Mouse (Mus musculus): ENCODE data around the gene Abca12. TPM values are rescaled to one million over a fixed set of nuclear protein-coding genes. Genes with fewer than 3 reads are reported as not detected.

The Abca12 gene
- not detected in 2 replicates for polyA plus RNA-seq (2015; fragmentation: Nextera tagmentation; extraction: Ambion mirVana)

DNA sequence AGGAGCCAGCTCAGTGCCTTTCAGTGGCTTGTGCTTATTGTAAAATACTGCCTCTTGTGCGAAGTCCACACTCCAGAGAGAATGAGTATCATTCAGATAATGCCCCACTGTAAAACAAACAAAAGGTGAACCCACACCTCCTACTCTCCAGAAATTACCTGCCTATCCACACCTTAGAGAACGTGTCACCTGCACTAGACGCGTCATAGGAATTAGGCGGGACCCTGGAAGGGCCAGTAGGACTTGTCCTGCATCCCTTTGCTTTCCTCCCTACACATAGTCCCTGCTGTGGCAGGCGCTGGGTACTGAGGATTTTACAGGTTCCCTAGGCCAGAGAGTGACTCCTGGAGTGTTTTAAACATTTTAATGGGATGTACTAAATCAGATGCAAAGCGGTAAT lies at the start of gene Abca12:
Abca12 (minus strand) TSS at position 101 of the 400 bp plus-strand sequence.
- Histone ChIP-seq H3K4me1 (replicated peaks) (no peaks in the 10 kb centered on the region), H3K4me2 (no peak within 1 kb of the TSS), H3K4me3 (replicated peaks) (no peak within 1 kb of the TSS), H3K27ac (no peak within 1 kb of the TSS), H3K36me3 (no peaks in the 10 kb centered on the region), H3K27me3 (no peaks in the 10 kb centered on the region), H3K9me3 (replicated peaks) (no peaks in the 10 kb centered on the region), H3K9ac (no peak within 1 kb of the TSS)
- no peak for ATAC-seq (ENCODE audit: low read depth)
- DNase-seq: no peak
- WGBS (ENCODE audit: insufficient replicate concordance): 63% methylated on average over 7 of the region's 7 CpGs

DNA sequence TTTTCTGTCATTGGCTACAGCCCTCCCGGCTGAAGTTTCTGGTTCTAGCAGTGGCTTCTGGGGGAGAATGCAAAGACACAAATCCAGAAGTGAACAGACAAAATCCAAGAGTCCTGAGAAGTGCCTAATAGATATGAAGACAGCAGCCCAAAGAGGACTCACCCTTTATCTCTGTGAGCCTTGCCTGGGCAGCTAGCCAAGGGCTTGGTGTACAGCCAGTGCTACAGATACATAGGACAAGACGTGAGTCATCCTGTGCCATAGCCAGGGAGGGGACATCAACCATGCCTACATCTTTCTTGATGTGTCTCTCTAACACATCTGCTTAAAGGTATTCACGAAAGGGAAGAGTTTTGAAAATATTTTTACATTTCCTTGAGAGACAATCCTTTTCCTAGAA lies 43.3 kb upstream of the Abca12 start:
- DNase-seq (no peak), ATAC-seq (ENCODE audit: low read depth) (no peak)
- no peak overlapping the region for H3K27ac ChIP-seq
- H3K36me3 ChIP-seq: no peaks in the 10 kb centered on the region
- no peak overlapping the region for H3K4me2 ChIP-seq
- WGBS (ENCODE audit: insufficient replicate concordance): 35% methylated on average over 3 of the region's 3 CpGs
- H3K9me3 ChIP-seq (replicated peaks): no peaks in the 10 kb centered on the region
- no peaks in the 10 kb centered on the region for H3K27me3 ChIP-seq
- no peak overlapping the region for H3K4me3 ChIP-seq (replicated peaks)
- H3K9ac ChIP-seq: no peak overlapping the region
- H3K4me1 ChIP-seq (replicated peaks): no peaks in the 10 kb centered on the region

DNA sequence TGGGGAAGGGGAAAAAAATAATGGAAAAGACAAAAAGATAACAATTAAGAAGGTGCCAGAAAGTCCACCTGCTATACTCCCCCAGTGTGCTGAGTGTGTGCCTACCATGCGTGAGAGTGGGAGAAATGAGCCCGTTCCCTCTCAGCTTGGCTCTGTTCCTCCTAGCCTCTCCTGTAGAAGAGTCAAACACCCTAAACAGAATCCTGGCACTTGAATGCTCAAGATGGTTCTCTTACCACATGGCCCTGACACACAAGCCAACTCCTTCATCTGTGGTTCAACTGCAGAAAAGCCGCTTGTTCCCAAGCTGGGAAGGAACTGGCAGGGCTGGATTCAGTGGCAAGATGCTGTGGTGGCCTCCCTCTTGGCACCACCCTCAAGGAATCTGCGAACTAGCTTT lies 32.7 kb upstream of the Abca12 start:
- WGBS (ENCODE audit: insufficient replicate concordance): 81% methylated on average over 4 of the region's 4 CpGs
- H3K9ac ChIP-seq: no peak overlapping the region
- no peak overlapping the region for H3K27ac ChIP-seq
- DNase-seq: no peak
- H3K4me3 ChIP-seq (replicated peaks): no peak overlapping the region
- no peak overlapping the region for H3K4me2 ChIP-seq
- ATAC-seq (ENCODE audit: low read depth): no peak
- H3K4me1 ChIP-seq (replicated peaks): no peaks in the 10 kb centered on the region
- no peaks in the 10 kb centered on the region for H3K27me3 ChIP-seq
- no peaks in the 10 kb centered on the region for H3K9me3 ChIP-seq (replicated peaks)
- H3K36me3 ChIP-seq: no peaks in the 10 kb centered on the region

DNA sequence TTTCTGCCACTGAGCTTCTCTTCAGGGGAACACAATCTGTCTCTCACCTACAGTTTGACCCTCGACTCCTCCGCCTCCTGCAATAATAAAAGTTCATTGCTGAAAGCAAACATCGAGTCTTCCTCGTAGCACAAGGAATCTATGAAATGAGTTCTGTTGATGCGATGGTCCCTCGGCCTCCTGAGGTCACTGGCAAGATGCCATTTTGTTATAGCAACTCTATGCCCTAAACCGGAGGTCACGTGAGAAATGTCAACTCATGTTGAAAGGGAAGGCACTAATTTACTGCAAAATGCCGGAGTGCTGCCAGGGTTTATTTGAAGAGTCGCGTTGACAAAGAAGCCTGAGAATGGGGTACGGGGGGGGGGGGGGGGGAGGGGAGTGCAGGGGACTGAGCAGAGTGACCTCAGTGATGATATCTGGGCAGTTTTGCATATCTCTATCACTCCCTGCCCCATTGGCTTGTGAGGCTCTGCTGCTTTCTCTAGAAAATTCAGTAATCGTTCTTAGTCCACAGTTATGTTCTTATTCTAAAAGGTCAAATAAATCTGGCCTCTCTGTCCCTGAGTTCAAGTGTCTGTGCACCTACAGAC lies 7.1 kb upstream of the Abca12 start:
- ATAC-seq (ENCODE audit: low read depth): no peak
- no peaks in the 10 kb centered on the region for H3K9me3 ChIP-seq (replicated peaks)
- H3K4me2 ChIP-seq: no peak overlapping the region
- H3K4me1 ChIP-seq (replicated peaks): no peaks in the 10 kb centered on the region
- no peak for DNase-seq
- no peak overlapping the region for H3K27ac ChIP-seq
- H3K27me3 ChIP-seq: no peaks in the 10 kb centered on the region
- no peak overlapping the region for H3K4me3 ChIP-seq (replicated peaks)
- WGBS (ENCODE audit: insufficient replicate concordance): 65% methylated on average over 13 of the region's 13 CpGs
- no peaks in the 10 kb centered on the region for H3K36me3 ChIP-seq
- H3K9ac ChIP-seq: no peak overlapping the region

DNA sequence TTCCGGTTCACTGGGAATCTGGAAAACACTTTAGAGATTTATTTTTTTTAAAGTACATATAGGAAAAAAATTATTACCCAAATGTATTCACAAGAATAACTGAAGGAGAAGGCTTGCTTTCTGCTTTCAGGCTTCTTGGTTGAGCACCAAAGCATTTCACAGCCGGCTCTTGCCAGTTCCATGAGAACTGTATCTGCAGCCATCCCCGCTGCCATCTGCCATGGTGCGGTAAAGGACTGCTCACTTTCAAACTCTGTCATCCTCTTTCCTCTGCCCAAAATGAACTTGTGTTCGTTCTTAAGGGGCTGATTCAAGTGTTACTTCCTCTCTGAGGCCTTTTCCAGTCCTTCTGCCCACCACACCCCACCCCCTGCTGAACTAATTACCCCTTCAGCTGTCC lies 3.8 kb upstream of the Abca12 start:
- Histone ChIP-seq H3K27me3 (no peaks in the 10 kb centered on the region), H3K27ac (no peak overlapping the region), H3K4me2 (no peak overlapping the region), H3K4me3 (replicated peaks) (no peak overlapping the region), H3K4me1 (replicated peaks) (no peaks in the 10 kb centered on the region), H3K36me3 (no peaks in the 10 kb centered on the region), H3K9me3 (replicated peaks) (no peaks in the 10 kb centered on the region), H3K9ac (no peak overlapping the region)
- 72% methylated on average over 5 of the region's 5 CpGs for WGBS (ENCODE audit: insufficient replicate concordance)
- DNase-seq: no peak
- no peak for ATAC-seq (ENCODE audit: low read depth)

DNA sequence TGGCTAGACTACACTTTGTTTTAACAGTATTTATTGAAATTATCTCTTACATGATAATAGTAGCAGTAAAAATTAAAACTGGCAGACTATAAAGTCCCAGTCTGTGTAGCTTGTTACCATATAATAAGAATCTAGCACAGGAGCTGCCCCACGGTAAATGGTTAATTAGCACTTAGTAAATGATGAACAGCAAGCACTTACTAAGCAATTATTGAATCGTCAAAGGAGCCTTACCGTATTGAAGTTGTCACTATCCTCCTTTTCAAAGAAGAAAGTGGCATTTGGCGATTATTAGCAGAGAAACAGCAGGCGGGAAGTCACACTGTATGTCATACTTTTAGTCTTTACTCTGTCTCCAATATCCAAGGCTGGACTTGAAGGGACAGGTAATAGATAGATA lies 3.2 kb upstream of the Abca12 start:
- Histone ChIP-seq H3K4me1 (replicated peaks) (no peaks in the 10 kb centered on the region), H3K4me3 (replicated peaks) (no peak overlapping the region), H3K27me3 (no peaks in the 10 kb centered on the region), H3K9me3 (replicated peaks) (no peaks in the 10 kb centered on the region), H3K36me3 (no peaks in the 10 kb centered on the region), H3K4me2 (no peak overlapping the region), H3K27ac (no peak overlapping the region), H3K9ac (no peak overlapping the region)
- WGBS (ENCODE audit: insufficient replicate concordance): 75% methylated on average over 5 of the region's 5 CpGs
- ATAC-seq (ENCODE audit: low read depth) (no peak), DNase-seq (no peak)

DNA sequence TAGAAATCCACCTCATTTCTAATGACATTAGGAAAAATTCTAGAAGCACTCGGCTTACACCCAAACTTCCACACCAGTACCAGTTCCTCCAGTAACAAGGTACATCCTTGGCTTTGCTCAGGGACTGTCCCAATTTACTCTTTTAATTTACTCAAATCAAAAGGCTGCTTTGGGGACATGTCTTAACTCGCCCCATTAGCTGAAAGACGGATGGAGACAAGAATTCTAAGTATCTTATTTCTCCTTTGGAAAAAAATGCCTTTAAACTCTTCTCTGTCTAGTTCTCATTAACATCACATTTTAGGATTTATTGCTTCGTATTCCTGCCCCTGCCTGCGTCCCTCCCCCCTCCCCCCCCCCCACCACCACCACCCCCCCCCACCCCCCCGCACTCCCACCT lies 626 bp downstream of the Abca12 start:
- H3K36me3 ChIP-seq: no peaks in the 10 kb centered on the region
- no peaks in the 10 kb centered on the region for H3K27me3 ChIP-seq
- no peak overlapping the region for H3K9ac ChIP-seq
- 53% methylated on average over 4 of the region's 6 CpGs for WGBS (ENCODE audit: insufficient replicate concordance)
- H3K27ac ChIP-seq: no peak overlapping the region
- H3K4me2 ChIP-seq: no peak overlapping the region
- no peak overlapping the region for H3K4me3 ChIP-seq (replicated peaks)
- no peak for ATAC-seq (ENCODE audit: low read depth)
- H3K9me3 ChIP-seq (replicated peaks): no peaks in the 10 kb centered on the region
- no peaks in the 10 kb centered on the region for H3K4me1 ChIP-seq (replicated peaks)
- no peak for DNase-seq

DNA sequence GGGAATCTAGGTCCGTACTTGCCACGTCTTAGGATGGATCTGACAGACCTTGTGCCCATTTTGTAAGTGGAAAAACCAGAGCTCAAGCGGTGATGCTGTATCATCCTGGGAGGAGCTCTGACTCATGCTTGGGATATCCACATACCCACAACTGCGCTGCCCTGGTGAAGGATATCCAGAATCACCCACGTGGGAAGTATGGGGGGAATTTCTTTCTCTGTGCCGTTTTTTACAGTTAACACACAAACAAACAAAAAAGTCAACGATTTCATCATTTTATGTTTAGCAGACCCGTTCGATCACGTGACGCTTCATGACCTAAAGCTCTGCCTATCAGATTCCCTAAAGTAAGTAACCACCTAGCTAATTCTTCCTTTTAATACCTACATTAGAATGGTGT lies 1.6 kb downstream of the Abca12 start:
- H3K4me1 ChIP-seq (replicated peaks): no peaks in the 10 kb centered on the region
- no peak overlapping the region for H3K9ac ChIP-seq
- DNase-seq (no peak), ATAC-seq (ENCODE audit: low read depth) (no peak)
- no peaks in the 10 kb centered on the region for H3K27me3 ChIP-seq
- no peak overlapping the region for H3K4me3 ChIP-seq (replicated peaks)
- no peaks in the 10 kb centered on the region for H3K36me3 ChIP-seq
- WGBS (ENCODE audit: insufficient replicate concordance): 70% methylated on average over 11 of the region's 11 CpGs
- H3K9me3 ChIP-seq (replicated peaks): no peaks in the 10 kb centered on the region
- no peak overlapping the region for H3K4me2 ChIP-seq
- H3K27ac ChIP-seq: no peak overlapping the region

DNA sequence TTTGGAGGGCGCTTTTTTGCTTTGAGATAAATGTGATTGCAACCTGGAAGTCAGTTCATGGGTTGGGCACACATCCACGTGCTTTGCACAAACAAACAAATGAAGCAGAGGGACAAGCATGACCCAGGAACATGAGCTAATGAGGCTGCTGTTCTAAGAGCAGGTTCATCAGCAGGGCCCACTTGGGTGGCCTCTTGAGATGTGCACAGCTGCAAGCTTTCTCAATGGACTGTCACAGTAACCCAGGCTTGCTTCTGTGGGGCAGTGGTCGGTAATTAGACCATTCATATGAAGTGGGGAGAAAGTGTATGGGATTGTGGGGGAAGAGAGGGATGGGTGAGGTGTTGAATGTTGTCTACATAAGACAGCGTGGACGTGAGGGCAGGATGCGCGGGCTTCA lies 7.0 kb downstream of the Abca12 start:
- Histone ChIP-seq H3K9ac (no peak overlapping the region), H3K27me3 (no peaks in the 10 kb centered on the region), H3K4me2 (no peak overlapping the region), H3K27ac (no peak overlapping the region), H3K9me3 (replicated peaks) (no peaks in the 10 kb centered on the region), H3K4me1 (replicated peaks) (no peaks in the 10 kb centered on the region), H3K4me3 (replicated peaks) (no peak overlapping the region), H3K36me3 (no peaks in the 10 kb centered on the region)
- 66% methylated on average over 7 of the region's 7 CpGs for WGBS (ENCODE audit: insufficient replicate concordance)
- DNase-seq (no peak), ATAC-seq (ENCODE audit: low read depth) (no peak)

DNA sequence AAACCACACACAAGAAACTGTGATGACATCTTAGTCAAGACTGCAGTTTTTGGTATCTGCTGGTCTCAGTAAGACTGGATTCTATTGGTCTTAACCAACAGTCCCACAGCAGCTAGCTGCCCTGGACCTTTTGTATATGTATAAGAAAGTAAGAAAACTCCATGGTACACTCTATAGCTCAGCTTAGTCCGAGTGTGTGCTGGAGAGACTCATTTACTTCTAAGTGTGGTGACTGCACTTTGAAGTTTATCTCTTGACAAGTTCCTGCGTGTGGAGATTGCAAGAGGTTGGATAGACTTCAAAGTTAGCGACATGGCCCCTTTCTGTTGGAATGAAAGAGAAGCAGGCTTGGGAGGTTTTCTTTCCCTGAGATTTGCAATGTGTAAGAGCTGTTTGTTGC lies 17.1 kb downstream of the Abca12 start:
- DNase-seq: no peak
- no peak overlapping the region for H3K4me3 ChIP-seq (replicated peaks)

DNA sequence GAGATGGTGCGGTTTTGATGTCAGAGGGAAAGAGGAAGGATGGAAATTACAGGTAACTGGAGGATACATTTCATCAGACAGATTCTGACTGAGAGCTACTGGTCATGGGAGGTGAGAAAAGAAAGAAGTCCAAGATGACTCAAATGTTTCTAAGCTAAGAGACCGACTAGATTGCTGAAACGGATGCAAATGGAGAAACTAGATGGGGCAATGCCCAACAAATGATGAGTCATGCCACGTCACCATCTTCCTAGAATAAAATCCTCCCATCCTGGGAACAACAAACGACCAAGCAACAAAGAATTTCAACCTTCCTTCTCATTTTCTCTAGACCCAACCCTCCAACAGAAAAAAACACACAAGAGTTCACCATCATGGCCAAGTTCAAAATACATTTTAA lies 18.6 kb downstream of the Abca12 start:
- Histone ChIP-seq H3K4me3 (replicated peaks) (no peak overlapping the region), H3K27me3 (no peaks in the 10 kb centered on the region), H3K4me1 (replicated peaks) (no peaks in the 10 kb centered on the region), H3K9ac (no peak overlapping the region), H3K4me2 (no peak overlapping the region), H3K36me3 (no peaks in the 10 kb centered on the region), H3K9me3 (replicated peaks) (no peaks in the 10 kb centered on the region), H3K27ac (no peak overlapping the region)
- ATAC-seq (ENCODE audit: low read depth) (no peak), DNase-seq (no peak)
- 54% methylated on average over 5 of the region's 5 CpGs for WGBS (ENCODE audit: insufficient replicate concordance)

More for the DNA sequence above, 17.1 kb downstream of the Abca12 start:
- H3K9ac ChIP-seq: no peak overlapping the region
- no peaks in the 10 kb centered on the region for H3K4me1 ChIP-seq (replicated peaks)
- 49% methylated on average over 3 of the region's 3 CpGs for WGBS (ENCODE audit: insufficient replicate concordance)
- no peaks in the 10 kb centered on the region for H3K36me3 ChIP-seq
- no peak overlapping the region for H3K4me2 ChIP-seq
- H3K9me3 ChIP-seq (replicated peaks): no peaks in the 10 kb centered on the region
- ATAC-seq (ENCODE audit: low read depth): no peak
- H3K27ac ChIP-seq: no peak overlapping the region
- H3K27me3 ChIP-seq: no peaks in the 10 kb centered on the region

DNA sequence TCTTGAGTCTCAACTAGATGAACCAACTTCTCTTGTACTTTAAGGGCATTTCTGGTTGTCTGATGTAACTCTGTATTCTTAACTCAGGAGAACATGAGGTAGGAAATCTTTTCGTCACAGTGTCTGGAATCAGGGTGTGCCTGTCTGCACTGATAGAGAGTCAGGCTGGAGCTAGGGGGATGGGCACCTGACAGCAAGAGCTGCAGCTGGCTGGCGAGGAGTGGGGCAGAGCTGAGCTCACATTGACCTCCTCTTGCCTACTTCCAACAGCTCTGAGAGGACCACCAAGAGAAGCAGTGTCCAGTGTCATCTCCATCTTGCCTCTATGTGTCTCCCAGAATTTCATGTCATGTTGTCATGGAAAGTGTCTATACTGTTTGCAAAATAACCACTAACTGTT lies 20.5 kb downstream of the Abca12 start:
- WGBS (ENCODE audit: insufficient replicate concordance): 27% methylated on average over 2 of the region's 2 CpGs
- no peak for ATAC-seq (ENCODE audit: low read depth)
- no peaks in the 10 kb centered on the region for H3K27me3 ChIP-seq
- H3K9ac ChIP-seq: no peak overlapping the region
- no peaks in the 10 kb centered on the region for H3K9me3 ChIP-seq (replicated peaks)
- H3K4me2 ChIP-seq: no peak overlapping the region
- no peak for DNase-seq
- H3K27ac ChIP-seq: no peak overlapping the region
- H3K36me3 ChIP-seq: no peaks in the 10 kb centered on the region
- no peaks in the 10 kb centered on the region for H3K4me1 ChIP-seq (replicated peaks)
- H3K4me3 ChIP-seq (replicated peaks): no peak overlapping the region

Measured in liver, embryonic 13.5 days (tissue).